Mouse (Mus musculus) natural killer cell, adult 2 months (primary cell): ENCODE data around the gene Prkaca.
A peak's percentile ranks its signal among the peaks of the same experiment; 100 is the strongest.

Experiments
- DNase-seq, 2 experiments: peaks; one replicate each; pipeline ENCODE4 v3.0.0; 2022; ENCODE audit warnings: low spot score in 2 of 2

Prkaca gene

GRCm38 (mm10) chr8:84038015-84038414 lies 65.2 kb downstream of the Prkaca start:
- no peak for DNase-seq

DNA sequence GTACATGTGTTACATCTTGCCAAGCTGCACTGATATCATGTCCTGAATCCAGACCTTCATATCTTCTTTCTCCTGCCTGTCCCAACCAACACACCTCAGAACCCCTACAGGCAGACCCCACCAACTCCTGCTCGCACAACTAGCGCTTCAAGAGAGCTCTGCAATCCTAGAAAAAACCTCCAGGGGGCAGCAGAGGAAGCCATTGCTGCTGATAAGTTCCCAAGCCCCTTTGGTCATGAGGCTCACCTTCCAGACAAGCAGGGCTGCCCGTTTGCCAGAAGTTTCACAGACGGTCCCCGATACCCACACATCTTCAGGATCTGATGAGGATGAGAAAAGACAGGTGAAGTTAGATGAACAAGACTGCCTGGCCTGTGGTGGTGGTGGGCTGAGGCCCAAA lies 66.3 kb downstream of the Prkaca start:
- DNase-seq = peak; percentile 64 to 80

GRCm38 (mm10) chr8:84042066-84042947 lies 69.5 kb downstream of the Prkaca start, which contains the start of gene Il27ra:
TSS of gene Il27ra (minus strand) at chr8:84042589.
- peak; percentile 65 to 70 for DNase-seq

DNA sequence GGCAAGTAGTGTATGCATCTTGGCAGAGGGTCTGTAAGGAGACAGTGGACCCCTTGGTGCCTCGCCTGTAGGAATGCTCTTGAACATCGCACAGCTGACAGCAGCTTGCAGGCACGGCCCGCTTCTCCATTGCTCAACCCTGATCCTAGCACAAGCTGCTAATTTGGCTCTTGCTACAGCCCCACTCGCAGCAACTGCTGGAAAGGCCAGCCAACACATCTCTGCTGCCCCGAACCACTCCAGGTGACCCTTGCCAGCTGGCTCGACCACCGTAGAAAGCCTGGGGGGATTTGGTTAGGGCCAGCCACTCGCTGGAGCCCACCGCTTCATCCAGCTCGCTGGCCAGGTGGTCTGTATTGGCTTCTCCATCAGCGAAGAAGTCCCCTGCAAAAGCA lies 70.2 kb downstream of the Prkaca start:
- DNase-seq = no peak

DNA sequence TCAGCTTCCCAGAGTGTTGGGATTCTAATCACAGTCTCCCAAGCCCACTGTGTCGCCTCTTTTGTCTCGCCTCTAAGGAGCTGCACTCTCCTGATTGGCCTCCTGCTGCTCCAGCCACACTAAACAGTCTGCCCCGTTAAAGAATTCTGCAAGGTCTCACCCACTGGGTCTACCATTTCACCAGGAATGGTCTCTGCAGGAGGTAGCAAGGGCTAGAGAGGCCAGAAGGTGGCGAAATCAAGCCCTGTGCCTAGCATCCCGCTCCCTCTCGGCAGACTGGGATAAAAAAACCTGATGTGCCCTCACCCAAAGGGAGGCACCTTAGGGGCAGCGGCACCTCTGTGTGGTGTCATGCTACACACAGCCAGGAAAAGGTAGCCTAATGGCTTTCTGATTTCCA lies 71.3 kb downstream of the Prkaca start:
- DNase-seq = no peak

GRCm38 (mm10) chr8:84044900-84045299 lies 72.1 kb downstream of the Prkaca start, which contains the start of gene Rln3:
TSS of gene Rln3 (minus strand) at chr8:84045000.
- DNase-seq = no peak
